Mouse (Mus musculus) right cerebral cortex, postnatal 10 days (tissue): ENCODE measurements around the gene Dlg2.

ENCODE experiments used
- DNase-seq, 2 experiments: peaks; one replicate each; pipeline ENCODE4 v3.0.0; 2021; ENCODE audit warnings: low spot score in 2 of 2

Dlg2 gene

GRCm38 (mm10) chr7:92370521-92370920 lies 1894.0 kb downstream of the Dlg2 start:
- no peak for DNase-seq

GRCm38 (mm10) chr7:92371638-92372037 lies 1895.2 kb downstream of the Dlg2 start:
- DNase-seq = no peak

- DNase-seq = no peak
Observed at GRCm38 (mm10) chr7:92373863-92374357, 1897.4 kb downstream of the Dlg2 start.

- DNase-seq = no peak
Observed at GRCm38 (mm10) chr7:92383913-92384484, 1907.5 kb downstream of the Dlg2 start.

GRCm38 (mm10) chr7:92392052-92392640 lies 1915.7 kb downstream of the Dlg2 start:
- DNase-seq = no peak

GRCm38 (mm10) chr7:92396783-92397182 lies 1920.3 kb downstream of the Dlg2 start:
- no peak for DNase-seq

GRCm38 (mm10) chr7:92398841-92399240 lies 1922.4 kb downstream of the Dlg2 start:
- no peak for DNase-seq

- no peak for DNase-seq
Observed at GRCm38 (mm10) chr7:92400551-92400950, 1924.1 kb downstream of the Dlg2 start.

GRCm38 (mm10) chr7:92401001-92401688 lies 1924.7 kb downstream of the Dlg2 start:
- DNase-seq = no peak

- DNase-seq = no peak
Observed at GRCm38 (mm10) chr7:92408479-92408878, 1932.0 kb downstream of the Dlg2 start.

GRCm38 (mm10) chr7:92420474-92420873 lies 1944.0 kb downstream of the Dlg2 start:
- no peak for DNase-seq

- DNase-seq = no peak
Observed at GRCm38 (mm10) chr7:92423017-92423416, 1946.5 kb downstream of the Dlg2 start.

GRCm38 (mm10) chr7:92424703-92425102 lies 1948.2 kb downstream of the Dlg2 start:
- DNase-seq = peak; percentile 41 to 46

GRCm38 (mm10) chr7:92427280-92427679 lies 1950.8 kb downstream of the Dlg2 start:
- DNase-seq = no peak

- no peak for DNase-seq
Observed at GRCm38 (mm10) chr7:92428629-92429028, 1952.2 kb downstream of the Dlg2 start.

- DNase-seq = no peak
Observed at GRCm38 (mm10) chr7:92430254-92430653, 1953.8 kb downstream of the Dlg2 start.

- no peak for DNase-seq
Observed at GRCm38 (mm10) chr7:92437168-92437567, 1960.7 kb downstream of the Dlg2 start.

- DNase-seq = no peak
Observed at GRCm38 (mm10) chr7:92439503-92440487, 1963.3 kb downstream of the Dlg2 start.

- no peak for DNase-seq
Observed at GRCm38 (mm10) chr7:92441611-92442010, 1965.1 kb downstream of the Dlg2 start.

- no peak for DNase-seq
Observed at GRCm38 (mm10) chr7:92442082-92442481, 1965.6 kb downstream of the Dlg2 start.

GRCm38 (mm10) chr7:92447938-92448337 lies 1971.5 kb downstream of the Dlg2 start:
- no peak for DNase-seq
